Mouse (Mus musculus): ENCODE results near the gene Uba7.
A peak's percentile ranks its signal among the peaks of the same experiment; 100 is the strongest.
"Not testable (repeated sequence)": the region's sequence is repeated elsewhere in the genome, so short reads cannot be mapped to it uniquely, and the experiment has no call there.

Gene Uba7

DNA sequence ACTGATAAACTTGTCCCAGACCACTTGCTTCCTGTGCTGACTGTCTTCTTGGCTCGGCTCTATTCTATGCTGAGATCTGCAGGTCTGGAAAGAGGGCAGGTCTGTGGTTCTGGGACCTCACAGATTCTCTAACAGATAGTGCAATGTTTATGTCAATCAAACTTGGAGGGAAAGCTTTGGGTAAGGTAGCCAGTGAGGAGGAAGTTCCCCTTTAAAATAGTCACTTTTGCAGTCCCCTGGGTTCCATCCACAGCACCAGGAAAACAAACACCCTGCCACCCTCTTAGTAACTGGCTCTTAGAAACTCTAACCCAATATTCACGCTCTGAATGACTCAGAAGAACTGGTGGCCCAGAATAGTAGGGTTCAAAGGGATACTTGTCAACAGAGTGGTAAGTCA is 19.2 kb downstream of the Uba7 start:
- no peak for DNase-seq

DNA sequence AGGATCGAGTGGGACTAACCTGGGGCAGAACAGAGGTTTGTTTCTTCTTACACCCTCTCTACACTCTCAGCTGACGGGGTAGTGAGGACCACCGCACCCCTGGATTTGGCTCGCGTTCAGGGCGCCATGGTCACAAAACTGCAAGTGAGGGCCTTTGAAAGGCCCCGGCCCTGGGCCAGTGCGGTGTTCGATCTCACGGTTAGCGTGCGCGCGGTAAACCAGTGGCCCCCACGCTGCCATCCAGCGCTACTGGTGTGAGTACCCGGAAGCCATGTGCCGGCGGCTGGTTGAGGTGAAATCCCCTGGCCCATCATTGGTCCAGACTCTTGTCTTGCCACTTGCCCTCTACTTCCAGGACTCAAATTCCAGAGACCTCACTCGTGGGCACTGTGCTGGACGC is 20.2 kb downstream of the Uba7 start:
- DNase-seq: no peak

DNA sequence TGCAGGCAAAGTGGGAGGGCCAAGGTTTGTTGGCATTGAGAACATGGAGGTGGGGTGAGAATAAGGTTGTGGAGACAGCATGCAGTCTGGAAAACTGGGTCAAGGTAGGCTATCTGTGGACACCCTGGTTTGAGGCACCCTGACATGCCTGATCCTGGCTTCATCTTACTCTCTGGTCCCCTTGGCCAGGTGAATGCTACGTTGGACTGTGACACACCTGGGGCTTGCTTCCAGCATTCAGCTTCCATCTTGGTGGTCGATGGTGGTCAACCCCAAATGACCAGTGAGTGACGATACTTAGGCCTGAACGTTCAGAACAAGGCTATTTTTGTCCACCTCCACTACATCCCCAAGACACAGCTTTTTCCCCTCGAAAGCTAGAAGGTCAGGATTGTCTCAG is 20.7 kb downstream of the Uba7 start, which contains the start of gene Gm20662:
Gene Gm20662 (plus strand): TSS at position 301 of the 400 bp plus-strand sequence.
- DNase-seq: no peak

DNA sequence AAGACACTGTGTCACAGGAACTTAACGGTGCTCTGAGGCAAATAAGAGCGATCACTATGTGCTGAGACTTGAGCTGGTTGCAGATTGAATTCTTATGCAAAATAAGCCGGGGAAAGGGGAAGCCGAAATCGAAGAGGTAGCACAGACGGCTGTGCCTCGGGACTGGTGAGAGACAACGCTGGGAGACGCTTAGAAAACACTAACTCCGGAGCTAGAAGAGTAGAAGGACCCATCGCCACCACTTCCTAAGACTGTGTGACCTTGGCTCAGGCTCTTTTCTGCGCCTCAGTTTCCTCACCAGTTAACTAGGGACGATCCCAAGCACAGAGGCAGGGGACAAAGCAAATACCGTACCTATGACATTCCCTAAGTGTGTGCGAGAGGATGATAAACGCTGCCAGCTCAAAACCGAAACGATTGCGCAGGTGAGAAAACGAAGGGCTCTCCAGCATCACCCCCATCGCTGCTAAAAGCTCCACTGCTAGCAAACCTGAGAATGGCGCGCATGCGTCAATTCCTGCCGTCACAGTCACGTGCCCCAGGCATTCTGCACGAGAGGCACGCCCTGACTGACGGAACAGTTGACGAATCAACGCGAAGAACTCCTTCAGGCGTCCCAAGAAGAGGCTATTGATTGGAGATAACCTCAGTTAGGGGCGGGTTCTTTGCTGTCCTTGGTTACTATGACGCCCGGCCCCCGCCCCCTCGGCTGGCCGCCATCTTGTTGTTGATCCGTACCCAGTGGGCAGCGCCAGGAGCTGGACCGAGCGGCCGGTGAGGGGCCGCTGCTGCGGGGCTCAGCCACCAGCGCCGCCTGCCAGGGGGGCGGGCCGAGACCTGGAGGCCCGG is 26.8 kb downstream of the Uba7 start, which contains the start of gene Ip6k1:
Gene Ip6k1 (plus strand): TSS at position 580 of the 849 bp plus-strand sequence.
- peak; percentile 99 for DNase-seq

DNA sequence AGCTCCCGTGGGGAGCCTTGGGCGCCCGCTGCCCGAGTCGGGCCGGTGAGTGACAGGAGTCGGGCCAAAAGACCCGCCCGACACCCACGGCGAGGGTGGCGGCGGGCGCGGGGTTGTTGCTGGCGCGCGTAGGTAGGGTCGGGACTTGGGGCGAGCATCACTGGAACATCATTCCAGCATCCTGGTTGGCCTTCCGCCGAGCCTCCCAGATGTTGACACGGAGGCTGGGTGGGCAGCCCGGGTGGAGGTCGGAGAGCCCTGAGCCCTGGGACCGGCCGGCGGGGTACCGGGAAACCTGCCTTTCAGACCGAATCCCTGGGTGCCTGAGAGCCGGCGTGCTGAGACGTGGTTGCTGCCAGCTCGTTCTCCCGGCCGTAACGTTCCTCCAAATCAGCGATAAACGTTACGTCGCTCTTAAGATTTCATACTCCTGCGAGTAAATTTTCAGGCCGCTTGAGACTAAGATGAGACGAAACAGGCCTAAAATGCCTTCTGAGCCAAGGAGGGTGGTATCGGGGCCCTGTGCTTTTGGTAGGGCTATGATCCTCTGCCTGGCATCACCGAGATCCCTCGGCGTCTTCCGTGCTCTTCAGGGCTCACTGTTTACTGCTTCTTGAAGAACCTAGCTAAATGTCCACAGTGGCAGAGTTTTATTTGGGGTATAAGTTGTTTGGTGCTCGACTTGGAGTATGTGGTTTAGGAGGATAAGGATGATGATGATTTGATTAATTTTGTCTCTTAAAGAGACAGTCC is 27.6 kb downstream of the Uba7 start:
- no peak for DNase-seq

DNA sequence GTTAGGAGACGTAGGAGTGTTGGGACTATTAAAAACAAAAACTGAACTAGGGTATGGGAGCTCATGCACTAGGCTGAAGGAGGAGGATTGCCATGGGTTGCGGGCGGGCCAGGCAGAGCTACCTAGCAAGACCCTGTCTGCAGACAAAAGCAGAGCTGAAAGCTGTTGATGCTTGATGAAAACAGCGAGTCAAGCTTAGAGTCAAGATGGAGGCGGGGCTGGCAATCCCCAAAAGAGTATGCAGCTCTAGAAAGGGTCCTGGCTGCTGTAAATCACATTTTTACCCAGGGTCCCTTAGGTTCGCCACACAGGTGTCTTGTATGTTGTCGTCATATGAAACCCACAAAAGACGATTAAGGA is 28.2 kb downstream of the Uba7 start:
- peak; percentile 45 to 56 for DNase-seq

DNA sequence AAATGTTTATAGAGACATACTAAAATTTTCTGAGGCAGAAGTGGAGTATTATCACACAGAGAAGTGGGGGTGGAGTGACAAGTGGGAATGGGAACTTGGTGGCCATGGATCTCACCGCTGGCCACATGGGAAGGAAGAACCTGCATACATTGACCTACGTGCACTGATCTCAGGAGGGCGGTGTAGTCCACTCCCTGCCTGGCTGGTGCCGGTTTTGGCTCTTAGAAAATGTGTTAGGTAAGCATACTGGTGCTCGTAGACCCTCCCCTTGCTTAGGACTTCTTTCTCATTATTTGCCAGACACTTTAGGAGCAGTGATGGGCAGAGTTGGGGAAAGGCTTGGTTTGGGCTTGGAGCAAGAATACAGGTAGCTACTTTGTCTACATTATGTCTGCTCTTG is 32.7 kb downstream of the Uba7 start:
- DNase-seq: no peak

DNA sequence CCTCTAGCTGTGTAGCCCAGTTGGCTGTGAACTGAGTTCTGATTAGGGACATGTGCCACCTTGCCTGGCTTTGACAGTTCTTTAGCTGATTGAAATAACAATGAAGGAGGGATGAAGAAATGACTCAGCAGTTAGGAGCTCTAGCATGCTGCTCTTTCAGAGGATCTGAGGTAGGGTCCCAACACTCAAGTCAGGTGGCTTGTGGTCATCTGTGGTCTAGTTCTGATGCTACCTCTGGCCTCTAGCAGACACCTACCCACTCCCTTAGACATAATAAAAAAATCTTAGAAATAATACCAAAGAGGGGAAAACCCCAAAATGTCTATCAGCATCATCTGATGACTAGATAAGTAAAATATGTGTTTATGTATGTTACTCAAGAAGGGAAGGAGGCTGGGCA is 35.1 kb downstream of the Uba7 start:
- no peak for DNase-seq

DNA sequence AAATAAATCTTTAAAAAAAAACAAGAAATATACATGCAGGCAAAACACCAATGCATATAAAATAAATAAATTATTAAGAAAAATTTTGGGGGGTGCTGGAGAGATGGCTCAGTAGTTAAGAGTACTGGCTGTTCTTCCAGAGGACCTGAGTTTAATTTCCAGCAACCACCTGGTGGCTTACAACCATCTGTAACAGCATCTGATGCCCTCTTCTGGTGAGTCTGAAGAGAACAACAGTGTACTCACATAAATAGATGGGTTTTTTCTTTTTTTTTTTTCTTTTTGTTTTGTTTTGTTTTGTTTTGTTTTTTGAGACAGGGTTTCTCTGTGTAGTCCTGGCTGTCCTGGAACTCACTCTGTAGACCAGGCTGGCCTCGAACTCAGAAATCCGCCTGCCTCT is 38.3 kb downstream of the Uba7 start:
- not testable (repeated sequence) for DNase-seq

DNA sequence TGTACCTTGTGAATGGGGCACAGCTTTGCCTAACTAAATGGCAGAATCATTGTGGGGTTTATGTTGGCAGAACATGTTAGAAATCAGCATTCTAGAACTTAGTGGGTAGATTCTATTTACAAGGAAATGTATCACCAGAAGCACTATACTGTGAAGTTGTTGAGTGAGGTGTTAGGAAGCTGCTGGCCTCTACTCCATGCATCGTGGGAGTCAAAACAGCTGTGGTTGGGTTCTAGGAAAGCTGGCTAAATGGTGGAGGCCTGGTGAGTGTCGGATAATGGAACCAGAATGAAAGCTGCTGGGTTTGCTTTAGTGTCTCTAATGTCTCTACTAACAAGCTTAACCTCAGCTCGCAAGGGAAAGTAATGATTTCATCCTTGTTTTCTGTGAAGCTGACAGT is 41.8 kb downstream of the Uba7 start:
- DNase-seq: no peak

DNA sequence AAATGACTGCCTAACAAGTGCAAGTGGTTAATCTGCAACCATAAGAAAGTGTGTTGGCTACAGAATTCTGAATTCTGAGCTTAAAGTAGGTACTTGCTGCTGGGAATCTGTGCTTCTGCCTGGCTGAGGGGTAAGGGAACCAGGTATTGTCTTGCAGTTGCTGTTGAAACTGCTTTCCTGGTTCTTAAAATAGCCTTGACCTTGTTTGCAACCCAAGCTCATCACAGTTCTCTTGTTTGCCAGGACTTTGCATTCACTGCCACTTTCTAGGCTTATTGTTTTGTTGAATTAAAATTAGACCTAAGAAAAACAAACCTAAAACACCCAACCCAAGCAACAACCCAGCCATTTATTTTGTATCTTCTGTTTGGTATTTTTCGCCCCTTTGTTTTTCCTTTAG is 45.4 kb downstream of the Uba7 start:
- DNase-seq: no peak

DNA sequence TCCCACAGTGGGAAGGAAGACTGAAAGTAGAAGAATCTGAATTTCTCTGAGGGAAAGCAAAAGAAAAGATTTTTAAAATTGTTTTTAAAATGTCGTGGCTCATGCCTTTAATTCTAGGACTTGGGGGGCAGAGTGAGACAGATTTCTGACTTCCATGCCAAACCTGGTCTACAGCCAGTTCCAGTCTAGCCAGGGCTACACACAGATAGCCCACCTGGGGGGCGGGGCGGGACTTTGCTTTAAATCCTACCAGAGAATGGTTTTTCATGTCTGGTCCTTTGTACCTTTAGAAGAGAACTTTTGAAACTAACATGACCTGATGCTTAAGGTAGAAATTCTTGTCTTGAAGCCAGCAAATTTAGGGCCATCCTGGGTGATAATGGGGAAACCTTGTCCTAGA is 47.9 kb downstream of the Uba7 start:
- no peak for DNase-seq

DNA sequence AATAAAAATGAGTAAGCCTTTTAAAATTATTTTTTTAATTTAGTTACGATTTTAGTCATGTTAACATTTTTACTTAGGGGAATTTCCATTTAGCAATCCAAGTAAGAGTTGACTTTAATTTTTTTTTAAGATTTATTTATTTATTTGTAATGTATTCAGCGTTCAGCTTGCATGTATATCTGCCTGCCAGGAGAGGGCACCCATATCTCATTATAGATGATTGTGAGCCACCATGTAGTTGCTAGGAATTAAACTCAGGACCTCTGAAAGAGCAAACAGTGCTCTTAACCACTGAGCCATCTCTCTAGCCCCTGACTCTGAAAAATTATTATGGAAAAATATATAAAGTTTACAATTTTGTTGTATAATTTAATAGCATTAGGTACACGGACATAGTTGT is 51.3 kb downstream of the Uba7 start:
- no peak for DNase-seq

DNA sequence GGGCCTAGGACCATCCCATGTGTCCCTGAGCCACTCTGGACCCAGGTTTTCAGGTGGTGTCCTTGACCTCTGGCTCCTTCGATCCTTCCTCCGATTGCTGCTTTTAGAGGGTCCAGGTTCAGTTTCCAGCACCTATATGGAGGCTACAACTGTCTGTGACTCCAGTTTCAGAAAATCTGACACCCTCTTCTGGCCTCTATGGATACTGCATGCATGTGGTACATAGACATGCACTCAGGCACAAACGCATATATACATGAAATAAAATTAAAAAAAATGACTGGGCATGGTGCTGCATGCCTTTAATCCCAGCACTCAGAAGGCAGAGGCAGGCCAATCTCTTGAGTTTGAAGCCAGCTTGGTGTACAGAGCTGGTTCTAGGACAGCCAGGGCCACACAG is 52.6 kb downstream of the Uba7 start:
- DNase-seq: no peak

DNA sequence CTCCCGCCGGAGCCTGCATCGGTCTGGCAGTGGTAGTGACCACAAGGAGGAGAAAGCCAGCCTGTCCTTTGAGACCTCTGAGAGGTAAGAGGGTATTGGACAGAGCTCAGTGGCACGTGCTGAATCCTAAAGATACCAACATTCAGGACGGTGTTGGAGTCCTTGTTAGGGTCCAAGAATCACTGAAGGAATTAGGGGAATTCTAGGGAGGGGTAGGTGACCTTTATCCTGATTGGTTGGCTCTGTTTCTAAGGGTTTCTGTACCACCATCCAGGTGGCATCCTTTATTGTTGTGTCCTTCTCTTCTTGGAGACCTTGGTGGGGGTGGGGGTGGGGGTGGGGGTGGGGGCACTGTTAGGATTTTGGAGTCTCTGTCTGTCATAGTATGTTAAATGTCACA is 56.8 kb downstream of the Uba7 start:
- no peak for DNase-seq

All from thymus, postnatal 36 days (tissue).